Mouse (Mus musculus): ENCODE data around the gene Socs7. TPM values are rescaled to one million over a fixed set of nuclear protein-coding genes. Genes with fewer than 3 reads are reported as not detected.

Gene Socs7
- polyA plus RNA-seq, 2 experiments, result 2.6 to 13.7 TPM

DNA sequence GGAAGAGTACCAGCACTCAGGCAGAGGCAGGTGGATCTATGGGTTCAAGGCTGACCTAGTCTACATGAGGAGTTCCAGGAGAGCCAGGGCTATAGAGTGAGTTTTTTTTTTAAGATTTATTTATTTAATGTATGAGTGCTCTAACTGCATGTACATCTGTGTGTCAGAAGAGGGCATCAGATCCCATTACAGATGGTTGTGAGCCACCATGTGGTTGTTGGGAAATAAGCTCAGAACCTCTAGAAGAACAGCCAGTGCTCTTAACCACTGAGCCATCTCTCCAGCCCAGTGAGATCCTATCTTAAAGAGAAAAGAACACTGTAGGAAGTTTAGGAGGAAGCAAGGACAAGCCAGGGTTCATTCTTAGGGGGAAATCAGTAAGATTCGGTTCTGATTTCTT, 32.0 kb upstream of the Socs7 start:
- H3K36me3 ChIP-seq (ENCODE audit: control insufficient read depth, insufficient read depth, low read length), result peaks cover 49% of the 10 kb centered on the region
- H3K4me1 ChIP-seq (ENCODE audit: control insufficient read depth, insufficient read depth, low read length), result no peaks in the 10 kb centered on the region
- ATAC-seq (ENCODE audit: low FRiP score, low read depth), result no peak
- no peak for DNase-seq (ENCODE audit: low spot score)
- no peak overlapping the region for H3K27ac ChIP-seq (replicated peaks; ENCODE audit: low read depth, low read length)
- no peaks in the 10 kb centered on the region for H3K9me3 ChIP-seq (ENCODE audit: control insufficient read depth, low read length)
- no peak for TF ChIP-seq POLR2A (IDR thresholded peaks at IDR 0.05; ENCODE audit: borderline replicate concordance, extremely low read depth, insufficient read depth, insufficient read length)
- no peak overlapping the region for H3K9ac ChIP-seq (ENCODE audit: low read depth, low read length, severe bottlenecking)
- no peak overlapping the region for H3K4me3 ChIP-seq (replicated peaks; ENCODE audit: low read length)
- H3K27me3 ChIP-seq (ENCODE audit: control insufficient read depth, insufficient read depth, low read length), result no peaks in the 10 kb centered on the region
- H3K4me2 ChIP-seq (replicated peaks; ENCODE audit: low read depth, low read length, severe bottlenecking), result no peak overlapping the region
- WGBS, result 94% methylated on average over 1 of the region's 1 CpGs

- ATAC-seq (ENCODE audit: low FRiP score, low read depth), result no peak
- TF ChIP-seq POLR2A (IDR thresholded peaks at IDR 0.05; ENCODE audit: borderline replicate concordance, extremely low read depth, insufficient read depth, insufficient read length), result no peak
These were observed 30.8 kb upstream of the Socs7 start for GRCm38 (mm10) chr11:97331231-97332190.

DNA sequence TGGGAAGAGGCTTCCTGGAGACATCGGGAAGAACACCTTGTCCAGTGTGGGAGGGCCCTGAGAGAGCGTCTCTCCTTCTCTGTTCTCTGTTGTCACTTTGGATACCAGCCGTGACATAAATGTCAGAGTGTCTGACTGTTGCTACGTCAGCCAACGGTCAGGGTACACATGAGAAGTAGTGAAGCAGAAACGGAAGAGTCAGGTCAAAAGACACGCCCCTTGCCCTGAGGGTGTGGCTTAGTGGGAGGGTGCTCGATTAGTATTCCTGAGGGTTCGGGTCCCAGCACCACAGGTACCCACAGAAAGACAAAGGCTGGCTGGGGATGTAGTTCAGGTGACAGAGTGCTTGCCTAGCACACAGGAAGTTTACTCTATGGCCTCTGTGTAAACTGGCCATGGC, 29.3 kb upstream of the Socs7 start:
- ATAC-seq (ENCODE audit: low FRiP score, low read depth), result no peak
- Histone ChIP-seq H3K27ac (replicated peaks; ENCODE audit: low read depth, low read length) (no peak overlapping the region), H3K9me3 (ENCODE audit: control insufficient read depth, low read length) (no peaks in the 10 kb centered on the region), H3K4me2 (replicated peaks; ENCODE audit: low read depth, low read length, severe bottlenecking) (no peak overlapping the region), H3K9ac (ENCODE audit: low read depth, low read length, severe bottlenecking) (no peak overlapping the region), H3K4me1 (ENCODE audit: control insufficient read depth, insufficient read depth, low read length) (peaks cover 5% of the 10 kb centered on the region), H3K27me3 (ENCODE audit: control insufficient read depth, insufficient read depth, low read length) (no peaks in the 10 kb centered on the region), H3K36me3 (ENCODE audit: control insufficient read depth, insufficient read depth, low read length) (peaks cover 23% of the 10 kb centered on the region), H3K4me3 (replicated peaks; ENCODE audit: low read length) (no peak overlapping the region)
- TF ChIP-seq POLR2A (IDR thresholded peaks at IDR 0.05; ENCODE audit: borderline replicate concordance, extremely low read depth, insufficient read depth, insufficient read length), result no peak
- DNase-seq (ENCODE audit: low spot score), result no peak
- WGBS, result 59% methylated on average over 9 of the region's 9 CpGs

More at GRCm38 (mm10) chr11:97331231-97332190, 30.8 kb upstream of the Socs7 start:
- Histone ChIP-seq H3K27ac (replicated peaks; ENCODE audit: low read depth, low read length) (no peak overlapping the region), H3K4me3 (replicated peaks; ENCODE audit: low read length) (no peak overlapping the region), H3K9ac (ENCODE audit: low read depth, low read length, severe bottlenecking) (no peak overlapping the region), H3K36me3 (ENCODE audit: control insufficient read depth, insufficient read depth, low read length) (peaks cover 37% of the 10 kb centered on the region), H3K9me3 (ENCODE audit: control insufficient read depth, low read length) (no peaks in the 10 kb centered on the region), H3K4me2 (replicated peaks; ENCODE audit: low read depth, low read length, severe bottlenecking) (no peak overlapping the region), H3K4me1 (ENCODE audit: control insufficient read depth, insufficient read depth, low read length) (peaks cover 3% of the 10 kb centered on the region; the same call in 1 of the 2 replicates), H3K27me3 (ENCODE audit: control insufficient read depth, insufficient read depth, low read length) (no peaks in the 10 kb centered on the region)
- WGBS, result 74% methylated on average over 12 of the region's 12 CpGs
- no peak for DNase-seq (ENCODE audit: low spot score)

GRCm38 (mm10) chr11:97333896-97334295, 28.5 kb upstream of the Socs7 start:
- WGBS, result 70% methylated on average over 1 of the region's 1 CpGs
- peaks cover 13% of the 10 kb centered on the region for H3K4me1 ChIP-seq (ENCODE audit: control insufficient read depth, insufficient read depth, low read length)
- peaks cover 15% of the 10 kb centered on the region for H3K36me3 ChIP-seq (ENCODE audit: control insufficient read depth, insufficient read depth, low read length)
- ATAC-seq (ENCODE audit: low FRiP score, low read depth), result no peak
- H3K9ac ChIP-seq (ENCODE audit: low read depth, low read length, severe bottlenecking), result no peak overlapping the region
- no peaks in the 10 kb centered on the region for H3K9me3 ChIP-seq (ENCODE audit: control insufficient read depth, low read length)
- TF ChIP-seq POLR2A (IDR thresholded peaks at IDR 0.05; ENCODE audit: borderline replicate concordance, extremely low read depth, insufficient read depth, insufficient read length), result no peak
- no peaks in the 10 kb centered on the region for H3K27me3 ChIP-seq (ENCODE audit: control insufficient read depth, insufficient read depth, low read length)
- DNase-seq (ENCODE audit: low spot score), result no peak
- H3K27ac ChIP-seq (replicated peaks; ENCODE audit: low read depth, low read length), result no peak overlapping the region
- H3K4me3 ChIP-seq (replicated peaks; ENCODE audit: low read length), result no peak overlapping the region
- H3K4me2 ChIP-seq (replicated peaks; ENCODE audit: low read depth, low read length, severe bottlenecking), result no peak overlapping the region

DNA sequence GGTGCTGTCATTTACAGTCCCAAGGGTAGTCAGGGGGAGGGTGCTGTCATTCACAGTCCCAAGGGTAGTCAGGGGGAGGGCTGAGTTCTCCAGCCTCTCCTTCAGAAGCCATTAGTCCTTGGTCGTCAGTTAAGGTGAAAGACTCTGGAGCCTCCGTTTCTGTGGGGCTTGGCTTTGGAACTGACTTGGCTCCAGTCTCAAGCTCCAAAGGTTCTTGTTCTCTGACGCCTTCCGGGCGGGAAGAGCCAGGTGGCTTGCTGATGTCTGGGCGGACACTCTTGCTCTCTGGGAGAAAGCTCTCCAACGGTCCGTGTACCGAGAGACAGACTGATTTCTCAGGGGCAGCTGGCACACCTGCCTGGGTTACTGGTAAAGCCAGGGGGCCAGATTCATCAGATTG, 28.0 kb upstream of the Socs7 start:
- 83% methylated on average over 9 of the region's 9 CpGs for WGBS
- Histone ChIP-seq H3K36me3 (ENCODE audit: control insufficient read depth, insufficient read depth, low read length) (peaks cover 11% of the 10 kb centered on the region), H3K27ac (replicated peaks; ENCODE audit: low read depth, low read length) (no peak overlapping the region), H3K9ac (ENCODE audit: low read depth, low read length, severe bottlenecking) (no peak overlapping the region), H3K27me3 (ENCODE audit: control insufficient read depth, insufficient read depth, low read length) (no peaks in the 10 kb centered on the region), H3K9me3 (ENCODE audit: control insufficient read depth, low read length) (no peaks in the 10 kb centered on the region), H3K4me3 (replicated peaks; ENCODE audit: low read length) (no peak overlapping the region), H3K4me2 (replicated peaks; ENCODE audit: low read depth, low read length, severe bottlenecking) (no peak overlapping the region), H3K4me1 (ENCODE audit: control insufficient read depth, insufficient read depth, low read length) (peaks cover 14% of the 10 kb centered on the region)
- ATAC-seq (ENCODE audit: low FRiP score, low read depth) (no peak), DNase-seq (ENCODE audit: low spot score) (no peak)
- TF ChIP-seq POLR2A (IDR thresholded peaks at IDR 0.05; ENCODE audit: borderline replicate concordance, extremely low read depth, insufficient read depth, insufficient read length), result no peak

All from limb, embryonic 14.5 days (tissue).